Mouse (Mus musculus) lung, postnatal 25 days (tissue): ENCODE measurements around the gene Slfn9.
"Not testable (repeated sequence)": the region's sequence is repeated elsewhere in the genome, so short reads cannot be mapped to it uniquely, and the experiment has no call there.

Experiments used
- DNase-seq: peaks from one replicate; pipeline ENCODE4 v3.0.0; 2022; ENCODE audit warnings: low spot score

The Slfn9 gene

GRCm38 (mm10) chr11:82956925-82957324, 34.7 kb downstream of the Slfn9 start:
- no peak for DNase-seq

- no peak for DNase-seq
Measured at GRCm38 (mm10) chr11:82954631-82955030, 37.0 kb downstream of the Slfn9 start.

- peak; percentile 64 for DNase-seq
Measured at GRCm38 (mm10) chr11:82952612-82953542, 38.8 kb downstream of the Slfn9 start.

- peak; percentile 80 for DNase-seq
Measured at GRCm38 (mm10) chr11:82951865-82952611, 39.6 kb downstream of the Slfn9 start.

GRCm38 (mm10) chr11:82950736-82951481, 40.7 kb downstream of the Slfn9 start, which contains the start of gene Slfn5:
Slfn5 (plus strand) TSS chr11:82951349.
- peak; percentile 61 for DNase-seq

- DNase-seq: peak; percentile 80
Measured at GRCm38 (mm10) chr11:82949036-82949435, 42.6 kb downstream of the Slfn9 start.

- peak; percentile 22 for DNase-seq
Measured at GRCm38 (mm10) chr11:82947457-82947856, 44.2 kb downstream of the Slfn9 start.

- DNase-seq: no peak
Measured at GRCm38 (mm10) chr11:82945636-82946035, 46.0 kb downstream of the Slfn9 start.

- no peak for DNase-seq
Measured at GRCm38 (mm10) chr11:82943336-82943735, 48.3 kb downstream of the Slfn9 start.

- no peak for DNase-seq
Measured at GRCm38 (mm10) chr11:82933186-82933585, 58.4 kb downstream of the Slfn9 start.

- DNase-seq: not testable (repeated sequence)
Measured at GRCm38 (mm10) chr11:82931671-82932450, 59.8 kb downstream of the Slfn9 start.

GRCm38 (mm10) chr11:82931161-82931560, 60.5 kb downstream of the Slfn9 start:
- not testable (repeated sequence) for DNase-seq

- DNase-seq: not testable (repeated sequence)
Measured at GRCm38 (mm10) chr11:82930391-82930955, 61.2 kb downstream of the Slfn9 start.

- no peak for DNase-seq
Measured at GRCm38 (mm10) chr11:82929633-82929950, 62.0 kb downstream of the Slfn9 start.

- no peak for DNase-seq
Measured at GRCm38 (mm10) chr11:82928897-82929632, 62.6 kb downstream of the Slfn9 start.
